Mouse (Mus musculus): ENCODE results near the gene Pou6f2.

Pou6f2 gene

DNA sequence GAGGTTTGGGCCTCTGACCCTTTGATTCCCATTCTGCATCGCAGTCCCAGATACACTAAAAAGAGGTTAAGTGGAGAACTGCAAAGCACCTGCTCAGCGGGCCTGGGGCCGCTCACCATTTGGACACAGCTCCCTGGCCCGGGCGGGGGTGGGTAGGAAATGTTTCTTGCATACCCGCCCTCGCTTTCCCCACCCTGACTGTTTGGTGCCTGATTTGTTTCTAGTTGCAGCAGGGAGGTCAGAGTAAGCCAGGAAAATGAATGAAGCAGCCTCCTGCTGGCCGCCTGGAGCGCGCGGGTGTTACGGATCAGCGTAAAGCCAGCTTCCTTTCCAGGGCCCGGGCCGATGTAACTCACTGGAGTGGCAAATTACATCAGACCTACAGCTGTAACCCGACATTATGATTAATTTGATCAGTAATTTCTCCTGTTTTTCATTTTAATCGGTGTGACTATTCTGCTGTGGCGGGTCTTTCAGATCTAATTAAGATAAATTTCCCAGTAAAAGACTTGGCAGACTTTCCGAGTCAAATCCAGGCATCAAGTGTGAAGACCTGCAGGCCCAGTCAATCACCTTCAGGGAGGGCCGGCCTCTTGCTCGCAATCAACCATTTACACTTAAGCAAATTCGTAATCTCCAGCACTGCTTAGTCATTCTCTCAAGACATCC is 178.8 kb downstream of the Pou6f2 start:
- DNase-seq (ENCODE audit: low read depth, low spot score), result no peak

DNA sequence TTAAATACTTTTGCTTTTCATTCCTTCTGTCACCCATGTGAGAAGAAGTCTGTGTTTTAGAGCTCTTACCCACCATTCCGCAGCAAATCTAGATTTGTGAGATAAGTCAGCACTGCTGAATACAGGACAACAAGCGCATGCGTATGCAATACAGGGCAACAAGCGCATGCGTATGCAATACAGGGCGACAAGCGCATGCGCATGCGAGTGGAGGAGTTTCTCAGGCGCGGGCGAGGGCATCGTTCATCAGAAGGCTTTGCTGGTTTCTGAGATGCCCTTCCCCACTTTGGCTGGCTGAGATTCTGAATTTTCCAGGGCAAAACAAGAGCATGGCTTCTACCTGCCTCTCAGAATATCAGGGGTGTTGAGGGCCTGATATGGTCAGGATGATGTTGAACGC is 186.2 kb downstream of the Pou6f2 start:
- DNase-seq (ENCODE audit: low read depth, low spot score), result no peak

DNA sequence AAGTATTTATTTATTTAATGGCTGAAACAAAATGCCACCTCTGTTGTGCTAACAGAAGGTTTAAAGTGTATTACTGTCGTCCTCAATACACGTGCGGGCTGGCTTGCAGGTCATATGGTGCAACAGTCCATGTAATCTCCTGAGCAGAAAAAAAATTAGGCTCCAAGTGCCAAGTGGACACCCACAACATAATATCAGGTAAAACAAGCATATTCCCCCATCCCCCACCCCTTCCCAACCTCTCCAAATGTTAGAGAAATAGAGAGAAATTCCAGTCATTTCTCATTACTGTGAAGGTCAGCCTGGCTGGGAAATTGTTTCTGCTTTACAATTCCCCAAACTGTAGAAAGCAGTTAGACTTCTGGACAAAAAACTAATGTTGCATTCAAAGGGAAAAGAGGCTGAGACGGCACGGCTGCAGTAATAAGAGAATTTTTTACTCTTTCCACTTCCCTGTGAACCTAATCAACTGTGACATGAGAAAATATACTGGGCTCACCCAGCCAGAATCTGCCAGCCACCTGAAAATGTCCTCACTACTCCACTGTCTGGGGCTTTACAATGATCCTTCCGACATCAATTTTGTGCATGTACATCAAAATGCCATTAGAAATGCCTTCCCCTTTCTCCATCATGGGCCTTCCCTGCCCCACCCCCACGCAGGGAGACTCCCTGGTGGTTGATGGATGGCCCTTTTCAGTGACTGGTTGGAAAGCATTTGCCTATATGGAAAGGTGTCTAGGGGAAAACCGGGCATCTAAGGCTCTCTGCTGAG is 192.8 kb downstream of the Pou6f2 start:
- no peak for DNase-seq (ENCODE audit: low read depth, low spot score)

DNA sequence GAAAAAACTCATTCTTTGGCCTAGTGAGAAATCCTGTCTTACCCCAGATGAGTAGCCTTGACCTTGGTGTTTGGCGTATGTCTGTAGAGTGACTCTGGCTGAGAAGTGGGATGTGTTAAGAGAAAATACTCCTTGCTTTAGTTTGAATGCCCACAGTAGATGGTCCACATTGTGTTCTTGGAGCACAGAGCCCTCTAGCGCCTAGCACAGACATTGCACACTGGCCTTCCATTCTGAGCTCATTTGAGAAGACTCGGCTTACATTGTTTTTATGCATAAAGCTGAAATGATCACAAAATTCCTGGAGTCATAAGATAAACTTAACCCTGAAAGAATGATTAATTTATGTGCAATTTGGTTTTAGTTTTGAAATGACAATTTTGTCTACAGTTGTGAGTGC is 223.5 kb downstream of the Pou6f2 start:
- no peak for DNase-seq (ENCODE audit: low read depth, low spot score)

DNA sequence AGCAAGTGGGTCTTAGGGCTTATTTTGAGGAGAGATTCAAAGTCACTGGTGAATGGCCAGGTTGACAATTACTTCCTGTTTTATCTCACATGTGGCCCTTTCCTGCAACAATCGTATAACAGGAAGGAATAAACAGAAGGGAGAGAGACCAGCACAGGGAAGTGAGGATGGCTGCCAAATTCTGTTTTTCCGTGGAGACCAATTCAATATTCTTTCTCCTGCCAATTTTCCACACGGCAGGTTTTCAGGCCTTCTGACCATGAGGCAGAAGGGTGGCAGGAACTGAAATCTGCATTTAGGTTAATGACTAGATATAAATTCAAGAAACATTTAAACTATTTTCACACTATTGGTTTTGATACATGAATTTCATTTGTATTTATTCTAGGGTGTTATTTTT is 224.5 kb downstream of the Pou6f2 start:
- no peak for DNase-seq (ENCODE audit: low read depth, low spot score)

DNA sequence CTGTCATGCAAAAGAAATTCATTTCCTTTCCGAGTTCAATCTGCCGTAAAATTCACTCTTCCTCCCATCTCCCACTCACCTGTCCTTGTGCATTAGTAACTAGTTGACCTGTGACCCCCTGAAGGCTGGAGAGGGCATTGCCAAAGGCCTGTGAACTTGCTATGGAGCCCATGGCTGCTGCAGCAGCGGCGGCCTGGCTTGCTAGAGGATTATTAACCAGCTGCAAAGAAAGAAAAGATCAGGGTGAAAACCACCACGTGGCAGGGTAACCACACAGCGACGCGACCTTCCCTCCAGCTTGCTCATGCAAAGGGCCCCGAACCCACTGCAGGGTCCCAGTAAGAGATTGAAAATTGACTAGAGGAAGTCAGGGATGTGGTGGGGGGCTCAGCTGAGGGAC is 225.2 kb downstream of the Pou6f2 start:
- no peak for DNase-seq (ENCODE audit: low read depth, low spot score)

DNA sequence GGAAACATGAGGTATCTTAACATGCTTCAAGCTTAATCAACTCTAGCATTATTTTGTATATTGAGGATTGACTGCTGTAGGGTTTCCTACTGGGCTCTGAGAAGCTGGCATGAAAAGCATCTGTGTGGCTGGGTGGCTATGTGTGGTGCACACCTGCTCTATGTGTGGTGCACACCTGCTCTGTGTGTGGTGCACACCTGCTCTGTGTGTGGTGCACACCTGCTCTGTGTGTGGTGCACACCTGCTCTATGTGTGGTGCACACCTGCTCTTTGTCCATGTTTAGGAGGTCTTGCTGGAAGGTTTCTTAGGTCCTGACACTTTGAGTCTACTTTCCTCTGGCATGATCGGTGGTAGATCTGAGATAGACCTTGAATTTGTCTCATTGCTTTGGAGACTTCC is 233.3 kb downstream of the Pou6f2 start:
- DNase-seq (ENCODE audit: low read depth, low spot score), result no peak

DNA sequence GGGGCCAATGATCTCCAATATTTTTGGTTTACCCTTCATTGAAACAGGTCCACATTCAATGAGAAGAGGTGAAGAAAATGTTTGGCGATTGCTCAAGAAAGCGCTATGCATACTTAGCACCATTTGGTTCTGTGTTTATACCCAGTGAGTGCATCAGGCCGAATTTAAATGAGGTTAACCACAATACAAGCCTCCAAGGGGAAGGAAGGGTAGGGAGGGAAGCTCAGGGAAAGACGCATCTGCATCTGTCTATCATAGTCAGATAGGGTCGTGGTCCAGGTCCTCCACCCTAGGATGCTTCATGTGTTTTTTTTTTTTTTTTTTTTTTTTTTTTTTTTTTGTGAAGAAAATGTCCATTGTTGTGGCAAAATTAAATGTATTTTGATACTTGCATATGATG is 236.9 kb downstream of the Pou6f2 start:
- DNase-seq (ENCODE audit: low read depth, low spot score), result no peak

DNA sequence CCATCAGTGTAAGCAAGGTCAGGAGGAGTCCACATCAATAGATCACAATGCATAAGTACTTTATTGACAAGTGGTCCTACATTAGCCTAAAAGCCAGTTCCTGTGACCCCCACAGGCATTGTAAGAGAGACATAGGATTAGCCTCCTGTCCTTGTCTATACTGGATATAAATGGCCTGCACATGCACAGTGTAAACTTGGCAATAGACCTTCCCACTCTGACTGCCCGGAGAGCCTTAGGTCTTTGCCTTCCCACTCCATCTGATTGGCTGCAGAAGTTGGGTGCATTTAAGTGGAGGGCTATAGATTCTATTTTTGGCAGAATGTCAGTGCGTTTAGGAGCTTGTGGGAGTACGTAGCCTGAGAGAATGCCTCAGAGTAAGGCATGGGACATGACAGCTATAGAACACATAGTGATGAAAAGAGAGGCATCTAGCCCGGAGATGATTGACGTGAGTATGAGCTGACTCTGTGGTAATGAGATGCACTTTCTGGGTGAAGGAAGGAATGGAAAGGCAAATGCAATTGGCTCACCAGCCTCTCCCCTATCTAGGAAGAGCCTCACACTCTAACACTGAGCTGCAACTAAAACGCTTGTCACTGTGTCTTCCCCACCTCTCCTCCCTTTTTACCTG is 243.4 kb downstream of the Pou6f2 start:
- DNase-seq (ENCODE audit: low read depth, low spot score), result no peak

DNA sequence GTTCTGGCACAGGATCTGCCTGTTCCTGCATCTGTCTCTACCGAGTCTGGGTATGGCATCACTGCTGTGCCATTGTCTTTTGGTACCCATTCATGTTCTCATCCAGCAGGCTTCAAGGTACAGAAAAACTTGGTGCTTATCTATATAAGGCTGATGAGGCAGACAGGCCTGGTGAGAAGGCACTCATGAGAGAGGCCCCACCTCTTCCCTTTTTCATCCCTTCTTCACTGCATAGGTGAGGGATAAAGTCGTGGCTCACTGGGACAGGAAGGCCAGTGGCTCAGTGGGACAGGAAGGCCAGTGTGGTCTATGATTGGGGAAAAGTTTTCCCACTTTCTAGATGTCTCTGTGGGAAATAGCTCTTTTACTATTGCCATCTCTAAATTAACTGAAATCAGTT is 263.8 kb downstream of the Pou6f2 start:
- DNase-seq (ENCODE audit: low read depth, low spot score), result no peak

DNA sequence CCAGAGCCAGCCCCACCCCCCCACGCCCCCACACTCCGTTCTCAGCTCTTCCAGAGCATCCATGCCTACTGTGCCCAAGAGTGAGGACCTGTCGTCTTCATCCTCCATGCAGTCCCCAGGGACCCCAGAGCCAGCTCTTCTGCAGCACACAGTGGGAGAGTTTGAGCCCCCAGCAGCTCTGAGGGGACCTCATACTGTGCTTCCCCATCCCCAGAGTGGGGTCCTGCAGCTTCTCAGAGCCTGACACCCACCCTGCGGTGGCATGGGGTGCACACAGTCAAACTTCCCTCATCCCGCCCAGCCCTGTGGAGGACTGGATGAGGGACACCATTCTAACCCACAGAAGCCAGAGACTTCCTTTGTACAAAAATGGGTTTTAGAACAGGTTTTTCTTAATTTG is 264.3 kb downstream of the Pou6f2 start:
- DNase-seq (ENCODE audit: low read depth, low spot score), result no peak

DNA sequence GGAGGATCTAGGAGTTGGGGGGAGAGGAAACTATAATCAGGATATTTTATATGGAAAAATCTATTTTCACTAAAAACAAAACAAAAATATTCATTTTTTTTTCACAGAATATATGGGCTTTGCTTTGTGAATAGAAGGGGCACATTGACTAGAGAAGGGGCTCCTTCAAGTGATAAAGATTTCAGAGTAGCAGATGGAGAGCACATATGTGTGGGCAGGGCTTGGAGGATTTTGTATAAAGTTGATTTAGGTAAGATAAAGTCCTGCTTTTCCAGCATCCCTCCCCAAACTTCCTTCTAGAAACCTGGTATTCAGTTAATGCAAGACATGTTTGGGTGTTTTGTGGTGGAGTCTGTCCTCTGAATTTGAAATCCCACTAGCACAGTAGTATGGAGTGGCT is 266.2 kb downstream of the Pou6f2 start:
- no peak for DNase-seq (ENCODE audit: low read depth, low spot score)

DNA sequence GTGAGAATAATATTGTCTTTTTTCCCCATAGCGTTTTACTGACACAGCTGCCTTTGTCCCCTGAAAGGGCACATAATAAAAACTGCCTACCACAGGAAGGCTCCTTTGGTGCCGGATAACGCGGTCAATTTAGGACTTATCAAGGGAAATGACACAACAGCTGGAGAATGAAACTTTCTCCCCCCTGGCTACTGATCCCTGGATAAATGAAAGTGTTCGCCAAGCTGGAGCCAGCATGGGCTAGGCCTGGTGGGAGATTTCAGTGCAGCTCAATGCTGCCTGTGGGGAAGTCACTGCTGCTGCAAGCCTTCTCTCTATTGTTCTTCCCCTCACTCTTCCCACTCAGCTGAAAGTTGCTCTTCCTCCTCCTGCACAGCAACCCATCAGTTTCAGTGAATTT is 267.8 kb downstream of the Pou6f2 start:
- DNase-seq (ENCODE audit: low read depth, low spot score), result no peak

DNA sequence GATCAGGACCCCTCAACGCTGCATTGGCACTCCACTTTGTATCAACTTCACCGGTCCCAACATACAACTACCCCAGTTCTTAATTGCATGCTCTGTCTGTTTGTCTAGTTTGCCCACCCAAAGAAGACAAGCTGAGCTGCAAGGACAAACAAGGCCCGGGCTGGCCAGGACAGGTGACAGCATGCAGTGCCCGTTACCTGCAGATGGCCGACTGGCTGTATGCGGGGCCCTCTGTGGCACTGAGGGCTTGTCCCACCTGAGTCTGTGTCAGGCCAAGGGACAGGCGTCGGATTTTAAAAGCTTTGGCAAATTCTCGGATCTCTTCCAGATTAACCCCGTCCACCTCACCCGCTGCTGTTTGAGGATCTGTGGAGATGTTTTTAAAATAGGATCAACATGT is 268.7 kb downstream of the Pou6f2 start:
- no peak for DNase-seq (ENCODE audit: low read depth, low spot score)

DNA sequence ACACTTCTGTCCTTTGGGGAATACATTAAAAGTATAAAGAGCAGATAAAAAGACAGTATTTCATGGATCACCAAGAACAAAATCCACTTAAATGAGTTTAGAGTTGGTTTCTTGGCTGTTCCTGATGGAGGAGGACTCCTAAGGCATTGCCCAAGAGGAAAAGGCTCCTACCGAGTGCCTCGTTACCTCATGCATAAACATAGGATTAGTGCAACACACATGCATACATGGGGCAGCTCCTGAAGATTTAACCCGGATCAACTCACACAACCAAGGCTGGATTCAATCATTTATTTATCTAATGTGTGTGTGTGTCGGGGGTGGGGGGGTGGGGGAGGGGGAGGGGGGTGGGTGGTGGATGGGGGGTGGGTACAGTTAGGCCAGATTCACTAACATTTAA is 269.4 kb downstream of the Pou6f2 start:
- no peak for DNase-seq (ENCODE audit: low read depth, low spot score)

DNA sequence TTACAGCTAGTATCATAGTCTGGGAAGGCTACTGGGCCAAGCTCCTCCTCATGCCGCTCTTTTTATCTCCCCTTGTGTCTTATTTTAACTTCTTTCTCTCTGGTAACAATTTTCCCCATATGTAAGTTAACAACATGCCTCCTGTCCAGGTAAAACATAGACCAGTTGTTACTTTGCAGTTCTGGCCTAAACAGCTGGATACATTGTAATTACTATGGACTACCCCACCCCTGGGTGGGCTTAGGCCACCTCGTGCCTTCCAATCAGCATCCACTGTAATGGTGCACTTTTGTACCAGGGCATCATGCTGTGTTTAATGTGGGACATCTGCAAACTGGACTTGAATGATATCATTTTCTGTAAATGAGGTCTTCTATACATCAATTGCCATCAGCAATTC is 271.4 kb downstream of the Pou6f2 start:
- no peak for DNase-seq (ENCODE audit: low read depth, low spot score)

DNA sequence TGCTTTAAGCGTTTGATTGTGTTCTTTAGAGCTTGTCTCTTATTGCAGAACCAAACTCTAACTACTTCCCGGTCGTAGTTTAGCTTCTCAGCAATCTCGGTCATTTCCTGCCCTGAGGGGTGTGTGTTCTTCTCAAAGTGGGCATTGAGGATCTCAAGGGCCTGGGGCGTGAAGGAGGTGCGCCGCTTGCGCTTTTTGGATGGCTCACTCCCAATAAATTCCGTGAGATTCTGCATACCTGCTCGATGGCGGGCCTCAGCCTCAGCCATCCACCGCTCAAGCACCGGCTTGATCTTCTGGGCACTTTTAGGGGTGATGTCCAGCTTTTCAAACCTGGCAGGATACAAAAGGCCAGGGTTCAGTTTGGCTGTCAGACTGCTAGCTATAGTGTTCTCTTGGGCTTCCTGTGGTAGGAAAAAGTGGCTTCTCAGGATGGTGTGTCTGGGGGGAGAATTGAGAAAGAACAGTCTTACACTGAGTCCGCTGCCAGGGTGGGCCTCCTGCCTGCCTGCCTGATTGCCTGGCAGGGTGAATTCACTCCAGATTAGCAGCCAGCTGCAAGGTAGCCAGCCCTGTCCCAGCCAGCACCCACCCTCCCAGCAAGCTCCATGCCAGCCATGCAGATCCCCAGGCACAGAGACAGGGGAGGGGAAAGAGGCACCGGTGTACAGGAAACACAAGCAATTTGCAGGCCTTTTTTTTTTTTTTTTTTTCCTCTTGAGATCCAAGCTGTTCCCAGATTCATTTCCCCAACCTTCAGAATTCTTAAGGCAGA is 272.1 kb downstream of the Pou6f2 start:
- no peak for DNase-seq (ENCODE audit: low read depth, low spot score)

DNA sequence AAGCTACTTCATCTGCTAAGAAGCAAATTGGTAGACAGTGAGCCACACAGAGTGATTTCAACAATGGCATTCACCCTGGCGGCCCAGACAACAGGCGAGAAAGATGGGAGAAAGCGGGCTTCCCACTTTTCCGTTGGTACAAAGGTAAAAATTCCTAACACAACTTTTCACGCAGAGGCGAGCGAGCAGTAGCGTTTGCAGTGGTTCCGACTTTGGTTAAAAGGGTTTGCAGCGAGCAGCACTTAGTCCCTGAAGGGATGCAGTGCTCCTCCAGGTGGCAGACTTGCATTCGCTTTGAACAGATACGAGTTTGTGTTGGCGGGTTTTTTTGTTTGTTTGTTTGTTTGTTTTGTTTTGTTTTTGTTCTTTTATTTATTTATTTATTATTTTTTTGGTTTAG is 273.1 kb downstream of the Pou6f2 start:
- DNase-seq (ENCODE audit: low read depth, low spot score), result peak; percentile 20

DNA sequence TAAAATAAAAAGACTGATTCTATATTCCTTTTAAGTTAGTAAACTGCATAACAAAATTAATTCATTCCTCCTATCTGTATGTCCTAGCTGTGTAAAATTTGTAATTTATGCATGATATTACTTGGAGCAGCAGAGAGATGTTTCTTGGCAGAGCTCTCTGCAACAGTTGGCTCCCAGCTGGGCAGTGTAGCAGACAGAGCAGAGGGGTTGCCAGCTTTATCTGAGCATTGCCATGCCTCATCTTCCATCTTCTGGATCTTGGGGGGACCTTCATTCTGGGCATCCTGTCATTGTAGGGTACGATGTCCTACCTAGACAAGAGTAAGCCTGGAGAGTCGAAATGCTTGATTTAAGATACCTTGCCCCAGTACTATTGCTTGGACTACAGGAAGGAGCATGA is 277.1 kb downstream of the Pou6f2 start:
- no peak for DNase-seq (ENCODE audit: low read depth, low spot score)

DNA sequence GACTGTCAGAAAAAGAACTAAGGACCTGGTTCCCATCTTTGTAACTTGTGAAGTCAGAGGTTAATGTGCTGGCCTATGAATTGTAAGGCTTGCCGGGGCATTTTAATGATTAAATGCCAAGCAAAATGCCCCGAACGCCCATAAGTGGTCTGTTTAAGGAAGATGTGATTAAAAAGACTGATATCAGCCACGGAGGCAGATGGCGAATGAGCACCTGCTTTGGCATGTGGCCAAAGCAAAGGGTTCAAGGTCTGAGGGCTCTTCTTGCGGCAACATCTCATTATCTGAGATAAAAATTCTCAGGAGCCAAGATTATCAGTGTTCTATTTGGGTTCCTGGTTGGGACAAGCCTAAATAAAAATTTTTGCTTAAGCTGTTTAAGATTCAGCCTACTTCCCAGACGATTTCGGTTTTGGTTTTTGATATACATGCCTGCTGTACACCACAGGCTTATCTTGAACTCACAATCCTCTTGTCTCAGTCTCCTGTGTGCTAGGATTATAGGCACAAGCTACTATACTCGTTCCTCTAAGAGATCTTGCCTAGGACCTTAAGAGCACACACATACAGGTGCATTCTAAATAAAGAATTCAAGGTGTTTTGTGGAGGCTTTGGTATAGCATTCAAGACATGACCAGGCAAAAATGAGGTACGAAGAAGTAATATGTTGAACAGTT is 315.9 kb downstream of the Pou6f2 start:
- DNase-seq (ENCODE audit: low read depth, low spot score), result no peak
